Mouse (Mus musculus): ENCODE data around the gene Mknk2. TPM values are rescaled to one million over a fixed set of nuclear protein-coding genes. Genes with fewer than 3 reads are reported as not detected.
A peak's percentile ranks its signal among the peaks of the same experiment; 100 is the strongest.

Gene Mknk2
- 124 and 128 TPM in 2 replicates for polyA plus RNA-seq (2014; fragmentation: Nextera tagmentation; extraction: Ambion mirVana)

DNA sequence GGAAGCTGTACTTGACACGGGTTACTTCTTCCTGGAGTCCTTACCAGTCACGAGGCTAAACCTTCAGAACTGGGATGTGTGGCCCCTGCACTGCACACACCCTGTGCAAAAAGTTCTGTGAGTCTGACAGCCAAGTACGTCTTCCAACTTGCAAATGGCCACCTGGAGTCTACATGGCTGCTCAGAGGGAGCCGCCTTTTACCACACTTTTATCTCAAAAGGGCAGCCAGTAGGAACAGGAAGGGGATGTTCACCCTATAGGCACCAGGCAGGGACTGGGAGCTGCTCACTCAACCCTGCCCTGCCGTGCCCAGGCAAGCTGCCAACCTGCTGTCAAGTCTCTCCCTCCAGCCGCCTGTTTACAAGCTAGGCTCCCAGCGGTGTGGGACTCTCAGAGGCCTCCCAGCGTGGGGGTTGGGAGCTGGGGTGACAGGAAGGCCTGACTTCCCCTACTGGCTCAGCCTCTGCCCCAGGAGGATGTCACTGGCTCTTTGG lies at the start of gene Mknk2:
Gene Mknk2, minus strand, starts transcription at position 171 of the 495 bp plus-strand sequence.
- H3K4me1 ChIP-seq (replicated peaks; ENCODE audit: control insufficient read depth, insufficient read depth, low read length): peaks cover 54% of the 10 kb centered on the region
- peak within 1 kb of the TSS; percentile 99 for H3K27ac ChIP-seq (ENCODE audit: low read depth, low read length)
- DNase-seq (ENCODE audit: low spot score) (peak; percentile 80), ATAC-seq (replicated peaks; ENCODE audit: low FRiP score) (peak; percentile 66)
- H3K4me2 ChIP-seq: peak within 1 kb of the TSS; percentile 96
- 12% methylated on average over 8 of the region's 8 CpGs for WGBS
- no peaks in the 10 kb centered on the region for H3K27me3 ChIP-seq (replicated peaks; ENCODE audit: control insufficient read depth, insufficient read depth, low read length)
- 0 out of 2 replicates have a peak, but pooled peaks cover 2% of the 10 kb centered on the region for H3K36me3 ChIP-seq (ENCODE audit: control insufficient read depth, insufficient read depth, low read length)
- peak within 1 kb of the TSS; percentile 94 for H3K4me3 ChIP-seq (ENCODE audit: low read depth, low read length)
- H3K9me3 ChIP-seq (ENCODE audit: control insufficient read depth, low read length): no peaks in the 10 kb centered on the region
- H3K9ac ChIP-seq (ENCODE audit: low read depth, low read length): peak within 1 kb of the TSS; percentile 97

DNA sequence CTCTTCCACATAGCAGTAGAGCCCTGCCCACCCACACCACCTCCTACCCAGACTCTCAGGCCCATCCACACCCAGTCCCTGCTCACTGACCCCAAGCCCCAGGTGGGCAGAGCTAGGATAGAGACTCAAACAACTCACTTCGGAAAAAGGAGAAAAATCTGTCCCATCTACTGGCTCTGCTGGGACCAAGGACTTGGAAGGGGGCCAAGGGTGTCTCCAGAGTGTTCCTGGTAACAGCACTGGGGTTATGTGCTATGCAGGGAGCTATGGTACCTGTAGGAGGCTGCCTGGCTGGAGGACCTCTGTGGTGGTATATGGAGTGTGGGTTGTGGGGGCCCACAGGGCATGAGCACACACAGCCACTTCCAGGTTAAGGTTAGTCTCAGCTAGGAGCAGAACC lies 39.4 kb upstream of the Mknk2 start:
- H3K27ac ChIP-seq (ENCODE audit: low read depth, low read length): no peak overlapping the region
- H3K4me2 ChIP-seq: no peak overlapping the region
- H3K9ac ChIP-seq (ENCODE audit: low read depth, low read length): no peak overlapping the region
- ATAC-seq (replicated peaks; ENCODE audit: low FRiP score) (no peak), DNase-seq (ENCODE audit: low spot score) (no peak)
- no peaks in the 10 kb centered on the region for H3K4me1 ChIP-seq (replicated peaks; ENCODE audit: control insufficient read depth, insufficient read depth, low read length)
- H3K4me3 ChIP-seq (ENCODE audit: low read depth, low read length): no peak overlapping the region
- WGBS: 86% methylated on average over 1 of the region's 1 CpGs
- no peaks in the 10 kb centered on the region for H3K9me3 ChIP-seq (ENCODE audit: control insufficient read depth, low read length)
- H3K36me3 ChIP-seq (ENCODE audit: control insufficient read depth, insufficient read depth, low read length): peaks cover 80% of the 10 kb centered on the region
- H3K27me3 ChIP-seq (replicated peaks; ENCODE audit: control insufficient read depth, insufficient read depth, low read length): no peaks in the 10 kb centered on the region

DNA sequence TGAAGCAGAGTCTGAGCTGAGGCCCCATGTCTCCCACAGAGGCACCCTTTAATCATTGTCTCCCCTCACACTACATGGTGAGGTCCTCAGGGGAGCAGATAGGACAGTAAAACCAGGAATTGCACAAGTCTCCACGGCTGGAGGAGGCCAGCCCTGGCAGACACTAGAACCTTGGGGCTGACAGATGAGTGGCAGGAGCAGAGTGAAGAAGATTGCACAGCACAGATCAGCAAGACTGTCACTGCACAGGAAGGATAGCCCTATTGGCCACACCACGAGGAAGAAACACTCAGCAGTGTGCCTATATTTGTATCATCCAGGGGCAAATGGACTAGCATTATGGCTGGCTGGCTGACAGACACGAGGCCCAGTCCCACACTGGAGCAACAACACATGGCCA lies 32.9 kb upstream of the Mknk2 start:
- H3K4me3 ChIP-seq (ENCODE audit: low read depth, low read length): no peak overlapping the region
- 81% methylated on average over 3 of the region's 3 CpGs for WGBS
- H3K36me3 ChIP-seq (ENCODE audit: control insufficient read depth, insufficient read depth, low read length): peaks cover 82% of the 10 kb centered on the region
- H3K27ac ChIP-seq (ENCODE audit: low read depth, low read length): no peak overlapping the region
- no peaks in the 10 kb centered on the region for H3K4me1 ChIP-seq (replicated peaks; ENCODE audit: control insufficient read depth, insufficient read depth, low read length)
- no peak for ATAC-seq (replicated peaks; ENCODE audit: low FRiP score)
- DNase-seq (ENCODE audit: low spot score): no peak
- H3K9ac ChIP-seq (ENCODE audit: low read depth, low read length): no peak overlapping the region
- no peak overlapping the region for H3K4me2 ChIP-seq
- H3K9me3 ChIP-seq (ENCODE audit: control insufficient read depth, low read length): no peaks in the 10 kb centered on the region
- no peaks in the 10 kb centered on the region for H3K27me3 ChIP-seq (replicated peaks; ENCODE audit: control insufficient read depth, insufficient read depth, low read length)

DNA sequence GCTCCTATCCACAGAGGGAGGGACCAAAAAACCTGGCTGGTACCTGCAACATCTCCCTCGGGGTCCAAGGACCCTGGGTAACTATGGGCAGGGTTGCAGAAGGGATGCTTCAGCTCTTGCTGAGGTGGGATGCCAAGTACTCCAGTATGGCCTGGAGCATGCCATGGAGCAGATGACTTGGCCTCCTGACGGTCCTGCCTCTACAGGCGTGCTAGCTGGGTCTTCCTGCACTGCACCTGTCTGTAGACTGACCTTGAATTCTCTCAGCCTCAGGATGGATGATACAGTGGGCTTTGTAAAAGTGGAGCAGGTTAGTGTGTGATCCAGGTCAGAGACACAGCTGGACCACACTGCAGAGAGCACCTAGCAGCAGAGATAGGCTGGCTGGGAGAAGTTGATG lies 27.6 kb upstream of the Mknk2 start:
- Histone ChIP-seq H3K9me3 (ENCODE audit: control insufficient read depth, low read length) (no peaks in the 10 kb centered on the region), H3K4me3 (ENCODE audit: low read depth, low read length) (no peak overlapping the region), H3K4me1 (replicated peaks; ENCODE audit: control insufficient read depth, insufficient read depth, low read length) (peaks cover 20% of the 10 kb centered on the region), H3K27ac (ENCODE audit: low read depth, low read length) (no peak overlapping the region), H3K27me3 (replicated peaks; ENCODE audit: control insufficient read depth, insufficient read depth, low read length) (no peaks in the 10 kb centered on the region), H3K9ac (ENCODE audit: low read depth, low read length) (no peak overlapping the region), H3K4me2 (no peak overlapping the region), H3K36me3 (ENCODE audit: control insufficient read depth, insufficient read depth, low read length) (peaks cover 40% of the 10 kb centered on the region)
- WGBS: 79% methylated on average over 3 of the region's 3 CpGs
- ATAC-seq (replicated peaks; ENCODE audit: low FRiP score): no peak
- no peak for DNase-seq (ENCODE audit: low spot score)

DNA sequence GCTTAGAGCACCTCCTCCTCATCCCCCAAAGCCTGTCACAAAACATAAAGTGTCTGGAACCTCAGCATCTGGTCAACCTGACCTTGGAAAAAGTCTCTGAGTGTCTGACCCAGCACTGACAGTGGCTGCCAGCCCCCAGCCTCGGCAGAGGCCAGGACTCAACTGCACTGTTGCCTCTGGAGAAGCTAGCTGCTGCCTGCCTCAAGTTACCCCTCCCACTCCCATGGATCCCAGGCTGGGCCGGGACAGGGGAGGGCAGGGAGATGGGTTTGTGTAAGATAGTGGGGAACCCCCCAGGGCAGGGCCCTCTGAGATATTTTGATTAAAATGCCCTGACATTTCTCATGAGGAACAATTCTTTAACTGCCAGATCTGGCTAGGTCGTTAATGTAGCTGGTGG lies 27.1 kb upstream of the Mknk2 start:
- Histone ChIP-seq H3K4me2 (no peak overlapping the region), H3K27ac (ENCODE audit: low read depth, low read length) (no peak overlapping the region), H3K9me3 (ENCODE audit: control insufficient read depth, low read length) (no peaks in the 10 kb centered on the region), H3K36me3 (ENCODE audit: control insufficient read depth, insufficient read depth, low read length) (peaks cover 35% of the 10 kb centered on the region), H3K4me3 (ENCODE audit: low read depth, low read length) (no peak overlapping the region), H3K9ac (ENCODE audit: low read depth, low read length) (no peak overlapping the region), H3K27me3 (replicated peaks; ENCODE audit: control insufficient read depth, insufficient read depth, low read length) (no peaks in the 10 kb centered on the region), H3K4me1 (replicated peaks; ENCODE audit: control insufficient read depth, insufficient read depth, low read length) (peaks cover 24% of the 10 kb centered on the region)
- DNase-seq (ENCODE audit: low spot score) (no peak), ATAC-seq (replicated peaks; ENCODE audit: low FRiP score) (no peak)
- WGBS: 61% methylated on average over 3 of the region's 3 CpGs

DNA sequence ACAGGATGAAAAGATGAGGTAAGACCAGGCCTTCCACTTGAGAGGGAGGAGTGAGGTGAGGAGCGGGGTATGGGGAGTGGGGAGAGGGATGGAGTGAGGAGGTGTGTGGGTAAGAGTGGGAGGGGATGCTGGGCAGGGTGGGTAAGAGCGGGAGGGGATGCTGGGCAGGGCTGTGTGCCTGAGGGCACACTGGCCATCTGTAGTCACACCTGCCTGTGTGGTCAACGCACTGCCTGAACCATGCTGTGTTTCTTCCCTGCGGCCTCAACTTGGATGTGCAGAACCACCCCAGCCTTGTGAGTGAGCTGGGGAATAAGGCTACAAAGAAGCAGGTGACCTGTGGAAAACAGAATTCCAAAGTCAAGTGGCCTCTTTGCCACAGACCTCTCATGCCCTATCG lies 26.5 kb upstream of the Mknk2 start:
- Histone ChIP-seq H3K27ac (ENCODE audit: low read depth, low read length) (no peak overlapping the region), H3K9ac (ENCODE audit: low read depth, low read length) (no peak overlapping the region), H3K36me3 (ENCODE audit: control insufficient read depth, insufficient read depth, low read length) (peaks cover 29% of the 10 kb centered on the region), H3K27me3 (replicated peaks; ENCODE audit: control insufficient read depth, insufficient read depth, low read length) (no peaks in the 10 kb centered on the region), H3K4me2 (no peak overlapping the region; the same call in 1 of the 2 replicates), H3K4me3 (ENCODE audit: low read depth, low read length) (no peak overlapping the region), H3K4me1 (replicated peaks; ENCODE audit: control insufficient read depth, insufficient read depth, low read length) (peaks cover 30% of the 10 kb centered on the region), H3K9me3 (ENCODE audit: control insufficient read depth, low read length) (no peaks in the 10 kb centered on the region)
- 89% methylated on average over 5 of the region's 5 CpGs for WGBS
- ATAC-seq (replicated peaks; ENCODE audit: low FRiP score): no peak
- DNase-seq (ENCODE audit: low spot score): no peak

DNA sequence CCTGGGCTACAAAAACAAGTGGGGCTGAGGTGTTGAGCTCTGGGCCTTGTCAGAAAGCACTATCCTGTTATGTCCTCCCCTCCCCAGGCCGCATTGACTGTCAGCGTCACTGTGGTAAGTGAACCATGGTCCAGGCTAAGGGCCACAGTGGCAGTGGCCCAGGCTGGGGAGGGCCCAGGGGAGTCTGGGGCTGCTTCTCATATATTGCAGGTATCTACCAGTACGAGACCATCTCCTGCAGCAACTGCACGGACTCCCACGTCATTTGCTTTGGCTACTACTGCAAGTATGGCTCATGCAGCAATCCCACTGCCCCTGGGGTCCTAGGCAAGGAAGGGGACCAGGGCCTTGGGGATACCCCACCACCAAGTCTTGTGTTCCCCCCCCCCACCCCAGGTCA lies 25.7 kb upstream of the Mknk2 start:
- no peaks in the 10 kb centered on the region for H3K27me3 ChIP-seq (replicated peaks; ENCODE audit: control insufficient read depth, insufficient read depth, low read length)
- peak overlapping the region; percentile 71 for H3K9ac ChIP-seq (ENCODE audit: low read depth, low read length)
- DNase-seq (ENCODE audit: low spot score): no peak
- WGBS: 89% methylated on average over 5 of the region's 5 CpGs
- peak overlapping the region; percentile 100 for H3K4me2 ChIP-seq
- H3K36me3 ChIP-seq (ENCODE audit: control insufficient read depth, insufficient read depth, low read length): peaks cover 22% of the 10 kb centered on the region
- peak overlapping the region; percentile 25; the same call in 1 of the 2 replicates for H3K27ac ChIP-seq (ENCODE audit: low read depth, low read length)
- peaks cover 36% of the 10 kb centered on the region for H3K4me1 ChIP-seq (replicated peaks; ENCODE audit: control insufficient read depth, insufficient read depth, low read length)
- no peaks in the 10 kb centered on the region for H3K9me3 ChIP-seq (ENCODE audit: control insufficient read depth, low read length)
- H3K4me3 ChIP-seq (ENCODE audit: low read depth, low read length): peak overlapping the region; percentile 79
- no peak for ATAC-seq (replicated peaks; ENCODE audit: low FRiP score)

DNA sequence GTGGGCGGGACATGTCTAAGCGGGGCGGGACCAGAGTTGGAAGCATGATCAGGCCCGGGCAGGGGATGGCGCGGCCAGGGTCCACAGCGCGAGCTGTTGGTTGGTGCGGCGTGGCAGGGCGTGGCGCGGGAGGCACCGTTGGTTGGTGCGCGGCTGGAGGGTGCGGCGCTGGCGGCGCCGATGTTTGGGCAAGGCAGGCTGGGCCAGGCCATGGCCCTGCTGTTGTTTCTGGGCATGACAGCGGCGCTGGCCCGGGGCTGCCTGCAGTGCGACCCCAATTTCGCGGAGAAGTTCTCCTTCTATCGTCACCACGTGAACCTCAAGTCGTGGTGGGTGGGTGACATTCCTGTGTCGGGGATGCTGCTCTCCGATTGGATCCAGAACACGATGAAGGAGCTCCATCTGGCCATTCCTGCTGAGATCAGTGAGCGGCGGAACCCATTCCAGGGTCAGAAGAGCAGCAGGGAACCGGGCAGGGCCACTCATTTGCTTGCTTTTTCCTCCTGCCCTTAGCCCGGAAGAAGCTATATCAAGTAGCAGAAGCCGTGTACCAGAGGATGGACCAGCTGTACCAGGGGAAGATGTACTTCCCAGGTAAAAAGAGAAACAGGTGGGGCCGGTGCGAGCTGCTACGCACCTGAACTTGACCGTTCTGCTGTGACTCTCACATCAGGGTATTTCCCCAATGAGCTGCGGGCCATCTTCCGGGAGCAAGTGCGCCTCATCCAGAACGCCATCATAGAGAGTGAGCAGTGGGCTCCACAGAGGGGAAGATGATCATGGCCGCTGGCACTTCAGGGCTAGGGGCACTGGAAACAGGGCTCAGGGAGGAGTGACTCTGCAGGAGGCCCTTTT lies 24.9 kb upstream of the Mknk2 start:
- 3% methylated on average over 47 of the region's 47 CpGs for WGBS
- peak overlapping the region; percentile 100 for H3K4me2 ChIP-seq
- no peaks in the 10 kb centered on the region for H3K27me3 ChIP-seq (replicated peaks; ENCODE audit: control insufficient read depth, insufficient read depth, low read length)
- H3K27ac ChIP-seq (ENCODE audit: low read depth, low read length): peak overlapping the region; percentile 76
- ATAC-seq (replicated peaks; ENCODE audit: low FRiP score) (peak; percentile 83), DNase-seq (ENCODE audit: low spot score) (peak; percentile 97)
- peak overlapping the region; percentile 79 for H3K4me3 ChIP-seq (ENCODE audit: low read depth, low read length)
- H3K9ac ChIP-seq (ENCODE audit: low read depth, low read length): peak overlapping the region; percentile 71
- H3K36me3 ChIP-seq (ENCODE audit: control insufficient read depth, insufficient read depth, low read length): peaks cover 13% of the 10 kb centered on the region
- no peaks in the 10 kb centered on the region for H3K9me3 ChIP-seq (ENCODE audit: control insufficient read depth, low read length)
- peaks cover 45% of the 10 kb centered on the region for H3K4me1 ChIP-seq (replicated peaks; ENCODE audit: control insufficient read depth, insufficient read depth, low read length)
